Mouse (Mus musculus) liver, embryonic 14.5 days (tissue): ENCODE measurements at regions not wholly inside any gene's neighbourhood (a gene's known extent, or its start where the extent isn't known, plus 50 kb on each side); places are given as distances from the start of the nearest gene placed in this dataset.

Source experiments
- CTCF ChIP-seq: IDR thresholded peaks from 2 replicates; pipeline ENCODE4 v1.5.1; 2016; ENCODE audit warnings: antibody characterized with exemption, low read depth, control low read depth
- EP300 ChIP-seq: IDR thresholded peaks from 2 replicates; pipeline ENCODE4 v1.6.1; 2016; ENCODE audit warnings: antibody characterized with exemption, low read depth

DNA sequence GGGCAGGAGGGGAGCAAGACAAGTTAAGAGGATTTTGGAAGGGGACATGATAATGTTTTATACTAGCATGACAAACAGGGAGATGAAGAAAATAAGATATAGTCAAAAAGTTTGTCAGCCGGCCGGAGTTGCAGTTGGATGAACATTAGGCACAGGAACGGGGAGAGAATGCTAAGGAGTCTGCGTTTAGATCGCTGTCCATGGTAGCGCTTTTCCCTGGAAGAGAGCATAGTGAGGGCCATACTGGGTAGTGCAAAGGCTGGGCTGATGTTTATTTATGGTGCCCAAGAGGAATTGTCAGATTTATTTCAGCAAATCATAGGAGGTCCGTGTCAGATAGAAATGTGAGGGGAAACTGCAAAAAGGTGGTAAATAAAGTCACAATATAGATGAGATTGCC, 337.0 kb downstream of the Brinp2 start:
- TF ChIP-seq CTCF (no peak), EP300 (no peak)
